Mouse (Mus musculus) MN1 (cell line): ENCODE measurements at regions not wholly inside any gene's neighbourhood (a gene's known extent, or its start where the extent isn't known, plus 50 kb on each side); places are given as distances from the start of the nearest gene placed in this dataset.
"Not testable (repeated sequence)": the region's sequence is repeated elsewhere in the genome, so short reads cannot be mapped to it uniquely, and the experiment has no call there.

Source experiments
- DNase-seq: peaks from one replicate; pipeline ENCODE4 v3.0.0-alpha.2; 2016; ENCODE audit warnings: low spot score

DNA sequence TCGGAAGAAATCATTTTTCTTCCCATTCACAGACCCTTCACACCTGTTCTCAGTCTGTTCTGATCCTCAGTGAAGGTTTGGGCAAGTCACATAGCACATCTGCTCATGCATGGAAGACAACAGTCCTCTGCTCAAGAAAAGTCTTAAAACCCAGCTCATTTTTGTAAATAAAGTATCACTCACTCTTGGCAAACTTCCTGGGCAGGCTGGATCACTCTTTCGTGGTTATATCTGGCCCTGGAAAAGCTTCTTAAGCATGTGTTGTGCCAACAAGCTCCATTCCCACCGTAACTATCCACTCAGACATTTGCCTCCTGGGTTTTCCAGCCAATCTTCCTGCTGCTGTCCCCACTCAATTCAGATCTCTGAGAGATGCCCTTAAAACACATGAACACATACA is 103.2 kb upstream of the Cep85l start:
- DNase-seq: no peak

GRCm38 (mm10) chr10:53470200-53470599 is 90.5 kb upstream of the Cep85l start:
- DNase-seq: no peak

DNA sequence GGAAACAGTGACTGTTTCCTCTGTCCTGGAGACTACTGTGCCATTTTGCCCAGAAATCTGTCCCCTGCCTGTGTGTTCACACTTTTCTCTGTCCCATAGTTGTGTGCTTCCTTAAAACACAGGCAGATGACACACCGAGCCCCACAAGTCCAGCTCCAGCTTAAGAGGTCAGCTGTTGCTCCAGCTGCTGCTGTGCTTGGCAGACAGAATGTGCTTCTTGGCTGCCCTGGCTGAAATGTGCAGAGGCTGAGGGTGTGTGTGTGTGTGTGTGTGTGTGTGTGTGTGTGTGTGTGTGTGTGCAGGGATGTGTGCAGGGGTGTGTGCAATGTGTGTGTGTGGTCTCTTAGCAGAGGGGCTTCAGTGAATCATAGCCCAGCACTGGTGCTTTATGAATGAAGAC is 89.9 kb upstream of the Cep85l start:
- no peak for DNase-seq

DNA sequence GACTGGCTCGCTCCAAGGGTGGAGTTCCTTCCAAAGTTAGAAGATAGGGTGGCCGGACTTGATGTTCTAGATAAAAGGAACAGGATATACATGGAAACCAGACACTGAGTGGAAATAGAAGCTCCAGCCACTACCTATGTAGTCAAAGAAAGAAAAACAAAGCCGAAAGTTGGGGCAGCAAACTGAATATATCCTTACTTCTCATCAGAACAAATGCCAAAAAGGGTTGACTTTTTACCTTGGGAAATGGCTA is 88.5 kb upstream of the Cep85l start:
- DNase-seq: no peak

DNA sequence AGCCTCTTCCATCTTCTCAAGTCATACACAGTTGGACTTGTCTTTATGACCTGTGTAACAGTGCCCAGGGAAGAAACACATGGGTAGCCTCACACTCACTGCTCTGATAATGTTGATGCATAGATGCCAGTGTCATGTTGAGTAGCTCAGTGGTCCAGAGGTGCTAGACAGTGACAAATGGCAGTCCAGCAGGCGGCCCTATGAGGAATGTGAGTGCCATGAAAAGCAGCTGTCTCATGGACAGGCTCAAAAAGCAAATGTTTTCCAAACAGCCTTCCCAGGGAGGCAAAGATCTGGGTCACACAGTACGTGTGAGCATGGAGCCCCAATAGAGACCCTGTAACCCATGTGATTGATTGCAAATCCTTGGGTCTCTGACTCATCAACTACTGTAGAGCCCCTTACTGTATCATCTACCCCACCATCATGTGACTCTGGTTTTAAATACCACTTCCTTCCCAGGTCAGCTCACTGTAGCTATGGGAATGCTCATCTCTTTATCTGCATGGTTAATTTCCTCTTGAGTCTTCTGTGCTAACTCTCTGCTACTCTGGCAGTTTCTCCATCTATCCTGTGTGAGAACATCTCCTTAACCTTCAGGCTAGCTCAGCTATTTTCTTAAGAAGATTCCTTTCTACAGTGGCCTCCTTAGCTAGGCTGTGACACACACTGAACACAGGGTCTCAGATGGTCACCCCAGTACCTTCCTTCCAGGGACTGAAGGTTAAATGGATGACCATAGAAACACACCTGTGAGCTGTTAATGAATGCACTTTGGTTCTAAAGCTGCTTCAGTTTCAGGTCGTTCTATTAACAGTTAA is 87.9 kb upstream of the Cep85l start:
- no peak for DNase-seq

DNA sequence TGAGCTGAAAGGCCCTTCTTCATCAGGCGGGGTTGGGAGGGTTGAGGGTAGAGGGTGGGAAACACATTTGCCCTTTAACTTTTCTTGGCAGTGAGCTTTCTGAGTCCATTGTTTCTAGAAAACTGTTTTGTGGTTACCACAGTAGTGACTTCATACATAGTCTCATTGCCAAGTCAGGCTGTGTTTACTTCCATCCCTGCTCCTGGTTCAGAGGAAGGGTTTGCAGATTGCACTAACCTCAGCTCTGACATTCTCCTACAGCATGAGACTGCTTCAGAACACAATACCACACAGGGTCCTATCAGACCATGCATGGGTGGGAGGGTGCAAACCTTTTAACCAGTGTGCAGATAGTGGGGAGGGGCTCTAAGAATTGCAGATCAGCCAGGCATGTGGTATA is 87.1 kb upstream of the Cep85l start:
- DNase-seq: no peak

DNA sequence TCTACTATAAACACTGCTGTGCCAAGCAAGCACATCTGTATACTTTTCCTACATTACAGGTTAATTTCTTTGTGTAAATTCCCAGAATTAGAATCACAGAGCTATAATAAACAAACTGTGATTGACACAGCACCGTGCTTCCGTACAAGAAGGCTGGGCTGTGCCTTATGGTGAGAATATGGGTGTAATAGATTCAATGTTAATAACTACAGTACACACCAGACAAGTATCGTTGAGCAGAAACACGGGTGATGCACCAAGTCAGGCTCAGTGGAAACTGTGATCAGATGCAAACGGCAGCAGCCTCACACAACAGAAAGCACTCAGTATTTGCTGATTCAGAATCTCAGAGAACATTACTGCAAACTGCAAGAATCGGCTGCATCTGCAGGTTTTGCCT is 86.5 kb upstream of the Cep85l start:
- DNase-seq: no peak

DNA sequence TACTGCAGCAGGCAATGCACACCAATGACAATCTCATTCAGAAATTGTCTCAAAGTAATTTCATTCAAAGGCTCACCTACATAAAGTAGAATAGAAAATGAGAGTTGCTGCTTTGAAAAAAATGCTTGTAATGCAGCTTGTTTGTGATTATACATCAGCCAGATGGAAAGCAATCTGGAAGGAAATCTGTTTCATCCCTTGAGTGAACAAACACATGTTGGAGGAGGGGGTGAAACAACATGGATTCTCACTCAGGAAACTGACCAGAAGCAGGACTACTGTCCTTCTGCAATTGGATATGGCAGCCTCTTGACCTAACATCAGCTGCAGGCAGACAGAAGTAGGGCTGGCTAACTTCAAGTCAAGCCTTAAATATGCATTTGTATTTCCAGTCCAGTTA is 84.8 kb upstream of the Cep85l start:
- DNase-seq: no peak

DNA sequence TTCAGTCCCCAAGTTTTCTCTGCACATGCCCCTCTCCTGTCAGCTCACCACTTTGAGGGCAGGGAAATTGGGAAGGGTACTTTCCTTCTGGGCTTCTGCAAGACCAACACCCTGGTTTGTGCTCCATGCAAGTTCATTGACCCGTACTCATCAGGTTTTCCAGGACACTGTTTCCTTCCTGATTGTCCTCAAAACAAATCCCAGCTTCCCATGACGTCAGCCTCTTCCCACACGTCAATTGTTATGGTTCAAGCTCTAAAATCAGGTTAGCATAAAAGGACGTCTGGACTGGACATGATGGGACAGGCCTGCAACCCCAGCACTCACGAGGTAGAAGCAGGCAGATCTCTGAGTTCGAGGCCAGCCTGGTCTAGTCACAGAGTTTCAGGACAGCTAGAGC is 84.3 kb upstream of the Cep85l start:
- peak; percentile 44 for DNase-seq

DNA sequence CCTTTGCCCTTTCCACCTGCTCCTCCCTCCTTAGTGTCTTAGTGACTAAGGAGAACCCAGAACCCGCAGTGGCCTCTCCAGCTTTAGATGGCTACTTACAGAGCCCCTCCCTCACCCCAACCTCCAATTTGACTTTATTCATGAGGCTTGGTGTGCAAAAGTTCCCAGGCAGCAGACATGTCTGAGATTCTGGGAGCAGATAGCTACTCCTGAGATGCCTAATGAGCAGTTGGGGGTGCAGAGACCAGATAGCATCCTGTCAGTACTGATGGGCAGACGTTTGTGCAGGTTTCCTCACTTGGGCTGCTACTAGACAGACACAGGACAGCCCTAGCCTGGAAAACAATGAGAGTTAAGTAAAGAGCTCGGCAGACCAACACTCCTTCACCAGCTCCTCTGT is 83.7 kb upstream of the Cep85l start:
- no peak for DNase-seq

DNA sequence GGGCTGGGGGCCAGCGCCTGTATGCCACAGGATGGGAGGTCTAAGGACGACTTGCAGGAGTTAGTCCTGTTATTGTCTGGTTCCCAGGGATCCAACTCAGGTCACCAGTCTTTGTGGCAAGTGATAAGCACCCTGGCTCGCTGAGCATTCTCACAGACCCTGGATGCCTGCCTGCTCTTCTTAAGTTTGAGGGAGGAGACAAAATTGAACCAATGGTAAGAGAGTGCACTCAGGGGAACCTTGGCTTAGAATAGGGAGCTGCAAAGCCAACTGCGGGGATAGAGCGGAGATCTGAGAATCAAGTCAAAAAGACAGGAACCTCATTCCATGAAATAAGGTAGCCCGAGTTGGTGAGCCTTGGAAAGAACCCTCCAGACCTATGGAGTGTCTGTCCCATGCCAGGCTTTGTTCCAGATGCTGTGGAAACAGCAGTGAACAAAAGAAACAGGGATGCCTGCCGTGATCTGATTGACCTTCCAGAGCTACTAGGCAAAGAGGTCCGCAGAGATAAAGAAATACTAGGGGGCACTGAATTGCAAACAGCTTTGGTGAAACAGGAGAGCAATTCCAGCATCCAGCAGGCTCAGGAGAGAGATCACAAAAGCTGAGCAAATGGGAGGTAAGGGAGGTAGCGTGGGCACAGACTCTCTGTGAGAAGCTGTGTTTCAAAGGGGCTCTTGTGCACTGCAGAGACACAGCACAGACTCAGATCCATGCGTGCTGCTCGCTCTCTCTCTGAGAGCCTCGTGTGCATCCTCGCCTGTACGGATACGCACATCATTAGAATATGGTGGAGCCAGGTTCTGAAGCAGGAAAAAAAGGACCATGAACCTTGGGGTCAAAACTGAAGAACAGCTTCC is 82.9 kb upstream of the Cep85l start:
- DNase-seq: peak; percentile 40

- no peak for DNase-seq
Observed at GRCm38 (mm10) chr10:53461070-53461781, 81.5 kb upstream of the Cep85l start.

GRCm38 (mm10) chr10:53459706-53460105 is 80.0 kb upstream of the Cep85l start:
- DNase-seq: not testable (repeated sequence)

DNA sequence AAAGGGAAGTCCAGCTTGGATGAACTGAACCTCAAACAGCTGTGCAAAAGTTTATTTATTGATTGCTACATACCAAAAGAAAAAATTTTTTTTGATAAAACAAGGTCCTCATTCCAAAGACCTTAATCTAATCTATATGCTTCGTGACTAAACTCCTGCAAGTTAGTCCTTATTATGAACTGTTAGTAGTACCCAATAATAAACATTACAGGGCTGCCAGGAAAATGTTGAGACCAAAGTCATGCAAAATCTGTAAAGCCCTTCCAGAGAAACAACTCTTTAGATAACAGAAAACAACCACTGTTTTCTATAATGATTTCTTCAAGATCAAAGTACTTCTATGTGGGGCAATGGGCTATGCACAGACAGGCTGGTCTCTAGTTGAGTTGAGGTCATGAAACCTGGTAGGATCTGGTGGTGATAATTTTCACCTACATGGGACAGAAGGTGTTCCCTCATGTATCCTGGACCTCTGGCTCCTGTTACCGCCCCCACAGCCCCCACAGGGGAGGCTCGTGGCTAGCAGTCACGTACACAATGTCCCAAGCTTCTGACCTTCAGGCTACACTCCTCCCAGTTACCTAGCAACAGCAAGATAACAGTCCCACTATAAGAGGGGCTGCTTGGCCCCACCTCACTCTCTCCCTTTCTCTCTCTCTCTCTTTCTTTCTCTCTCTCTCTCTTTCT is 76.4 kb upstream of the Cep85l start:
- DNase-seq: no peak

- peak; percentile 58 for DNase-seq
Observed at GRCm38 (mm10) chr10:53444789-53445188, 65.0 kb upstream of the Cep85l start.

GRCm38 (mm10) chr10:53443443-53443842 is 63.7 kb upstream of the Cep85l start:
- no peak for DNase-seq

DNA sequence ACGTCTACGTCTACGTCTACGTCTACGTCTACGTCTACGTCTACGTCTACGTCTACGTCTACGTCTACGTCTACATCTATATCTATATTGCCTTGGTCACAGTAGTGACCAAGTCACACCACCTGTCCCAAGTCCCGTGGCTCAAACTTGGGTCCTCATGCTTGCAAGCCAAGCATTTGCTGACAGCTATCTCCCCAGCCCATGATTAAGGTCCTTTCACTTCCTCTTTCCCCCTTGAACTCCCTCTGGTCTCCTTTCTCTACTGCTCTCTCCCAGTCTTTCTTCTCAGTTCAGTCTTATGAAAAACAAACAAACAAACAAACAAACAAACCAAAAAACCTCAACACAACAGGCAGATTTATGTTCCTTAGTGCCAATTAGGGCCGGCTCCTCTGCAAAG is 63.2 kb upstream of the Cep85l start:
- no peak for DNase-seq

DNA sequence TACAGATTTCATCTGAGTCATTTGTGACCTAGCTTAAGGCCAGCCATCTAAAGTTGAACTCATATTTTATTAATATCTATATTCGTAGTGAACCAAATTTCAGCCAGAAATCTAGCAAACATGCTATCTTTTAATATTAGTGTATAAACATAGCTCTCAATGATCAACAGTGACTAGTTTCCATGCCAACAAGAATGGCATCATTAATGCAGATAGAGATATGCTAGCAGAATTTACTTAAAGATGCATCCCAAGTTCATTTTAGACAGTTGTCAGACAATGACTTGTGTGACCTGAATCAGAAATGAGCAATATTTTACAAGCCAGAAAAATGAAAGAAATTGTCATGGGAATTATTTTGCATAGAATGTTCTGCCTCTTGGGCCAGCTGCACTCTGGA is 60.5 kb upstream of the Cep85l start:
- DNase-seq: no peak

DNA sequence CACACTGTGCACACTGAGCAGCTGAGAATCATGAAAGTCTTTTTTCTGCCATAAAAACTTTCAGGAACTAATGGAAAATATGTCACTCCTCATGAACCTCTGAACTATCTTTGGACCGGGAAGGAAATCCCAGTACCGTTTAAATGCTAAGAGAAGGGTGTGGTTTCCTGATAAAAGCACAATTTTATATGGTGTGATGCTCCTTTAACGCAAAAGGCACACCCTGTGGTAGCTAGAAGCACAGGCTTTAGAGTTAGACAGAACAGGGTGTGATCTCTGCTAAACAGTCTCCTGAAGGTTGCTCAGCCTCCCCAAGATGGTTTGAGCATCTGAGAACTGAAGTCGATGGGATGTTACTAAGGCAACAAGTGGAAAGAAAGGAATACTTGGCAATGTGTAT is 58.6 kb upstream of the Cep85l start:
- no peak for DNase-seq

DNA sequence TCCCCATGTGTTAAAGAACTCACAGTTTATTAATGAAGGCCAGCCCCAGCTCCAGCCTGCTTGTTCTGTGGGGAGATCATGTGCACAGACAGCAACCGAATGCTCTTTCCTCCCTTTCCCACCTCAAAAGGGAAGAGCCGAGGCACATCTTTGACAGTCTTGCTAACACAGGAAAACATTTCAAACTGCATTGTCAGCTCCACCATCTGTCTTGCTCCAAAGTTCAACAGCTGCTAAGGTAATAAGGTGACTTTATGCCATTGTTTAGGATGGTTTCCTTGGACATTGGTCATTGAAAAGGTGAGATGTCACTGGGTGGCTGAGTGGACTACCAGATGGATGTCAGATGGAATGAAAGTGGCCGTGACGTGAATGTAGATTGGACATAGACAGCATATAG is 58.0 kb upstream of the Cep85l start:
- DNase-seq: no peak

DNA sequence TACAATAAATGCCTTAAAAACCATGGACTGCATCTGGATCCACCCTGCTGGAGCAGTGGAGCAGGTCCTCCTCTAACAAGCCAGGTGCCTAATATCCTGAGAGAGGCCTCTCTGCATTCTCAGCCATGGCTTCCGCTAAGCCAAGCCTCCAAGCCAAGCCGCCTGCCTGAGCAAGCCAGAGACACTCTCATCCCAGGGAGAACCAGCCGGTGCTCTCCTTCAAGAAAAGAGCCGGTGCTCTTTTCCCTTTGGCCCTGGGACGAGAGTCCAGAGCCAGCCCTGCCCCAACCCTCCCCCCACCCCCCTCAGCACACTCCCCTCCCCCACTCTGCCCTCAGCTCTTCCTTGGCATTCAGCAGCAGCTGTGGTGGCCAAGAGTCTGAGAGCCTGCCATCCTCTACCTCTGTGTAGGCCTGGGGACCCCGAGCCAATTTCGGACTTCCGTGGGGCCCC is 56.3 kb upstream of the Cep85l start:
- no peak for DNase-seq

DNA sequence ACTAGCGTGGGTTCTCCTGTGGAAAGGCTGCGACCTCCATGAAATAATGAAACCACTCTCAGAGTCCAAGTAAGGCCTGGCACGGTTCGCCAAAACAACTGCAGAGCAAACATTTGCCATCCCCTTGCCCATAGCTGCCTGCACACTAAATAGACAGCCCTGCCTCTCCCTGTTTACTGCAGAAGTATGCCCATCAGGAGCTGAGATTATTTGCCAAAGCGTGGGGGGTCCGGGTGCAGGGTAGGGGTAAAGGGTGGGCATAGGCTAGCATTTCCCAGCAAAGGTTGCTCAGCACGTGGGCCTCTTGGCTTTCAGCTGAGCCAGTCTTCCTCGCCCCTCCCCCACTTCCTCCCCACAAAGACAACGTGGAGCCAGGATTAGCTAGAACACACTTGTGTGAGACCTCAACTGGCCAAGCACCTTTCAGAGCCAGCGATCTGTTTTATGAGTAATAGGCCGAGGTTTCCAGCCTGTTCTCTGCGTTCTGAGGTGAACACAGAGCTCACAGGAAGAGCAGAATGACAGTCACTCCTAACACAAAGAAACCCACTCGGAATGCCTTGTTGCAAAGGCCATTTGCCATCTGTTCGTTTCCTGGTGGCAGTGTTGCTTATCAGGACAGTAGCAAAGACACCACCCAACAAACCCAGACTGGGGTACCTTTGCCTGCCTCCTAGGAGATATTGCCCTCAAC is 55.6 kb upstream of the Cep85l start:
- DNase-seq: no peak
